Mouse (Mus musculus) MEL (cell line): Measurements from ENCODE around the gene Pde4b.

Experiments
- BHLHE40 ChIP-seq: IDR thresholded peaks from 2 replicates; pipeline ENCODE4 v1.6.1; 2012; ENCODE audit warnings: low read depth, mild to moderate bottlenecking, inconsistent platforms, low read length, improper control_type of control experiment, borderline replicate concordance
- CHD1 ChIP-seq: IDR thresholded peaks from 2 replicates; pipeline ENCODE4 v1.6.1; 2012; ENCODE audit warnings: low read depth, mild to moderate bottlenecking, inconsistent platforms, low read length, improper control_type of control experiment
- CTCF ChIP-seq, 3 experiments: IDR thresholded peaks in 2 of 3; conservative IDR thresholded peaks in 1 of 3; 2 replicates each; pipeline ENCODE4 v1.5.1; 2011 to 2012; ENCODE audit warnings: low read length in 3 of 3, low read depth in 2 of 3, mild to moderate bottlenecking in 2 of 3, improper control_type of control experiment in 1 of 3, inconsistent platforms in 1 of 3, mixed read lengths in 1 of 3, moderate library complexity in 1 of 3; ENCODE audit not compliant: control insufficient read depth in 1 of 3, insufficient read depth in 1 of 3, poor library complexity in 1 of 3, severe bottlenecking in 1 of 3
- ELF1 ChIP-seq: IDR thresholded peaks from 2 replicates; pipeline ENCODE4 v1.6.1; 2014; ENCODE audit warnings: low read depth, mild to moderate bottlenecking, inconsistent platforms, low read length, improper control_type of control experiment, moderate library complexity
- EP300 ChIP-seq, 2 experiments: IDR thresholded peaks; 2 replicates each; pipeline ENCODE4 v1.6.1; 2011; ENCODE audit warnings: improper control_type of control experiment in 2 of 2, low read length in 2 of 2, low read depth in 1 of 2, mild to moderate bottlenecking in 1 of 2
- ETS1 ChIP-seq: IDR thresholded peaks from 2 replicates; pipeline ENCODE4 v1.6.1; 2012; ENCODE audit warnings: low read depth, mild to moderate bottlenecking, inconsistent platforms, low read length, improper control_type of control experiment, moderate library complexity
- HCFC1 ChIP-seq: IDR thresholded peaks from 2 replicates; pipeline ENCODE4 v1.6.1; 2012; ENCODE audit warnings: low read depth, mild to moderate bottlenecking, inconsistent platforms, low read length, improper control_type of control experiment, moderate library complexity
- MAZ ChIP-seq: IDR thresholded peaks from 2 replicates; pipeline ENCODE4 v1.6.1; 2012; ENCODE audit warnings: low read depth, mild to moderate bottlenecking, inconsistent platforms, low read length, improper control_type of control experiment
- MXI1 ChIP-seq: IDR thresholded peaks from 2 replicates; pipeline ENCODE4 v1.6.1; 2011; ENCODE audit warnings: mild to moderate bottlenecking, low read depth, low read length, improper control_type of control experiment
- NELFE ChIP-seq: IDR thresholded peaks from 2 replicates; pipeline ENCODE4 v1.6.1; 2011; ENCODE audit warnings: low read depth, low read length, improper control_type of control experiment
- POLR2A ChIP-seq, 2 experiments: IDR thresholded peaks; 2 replicates each; pipeline ENCODE4 v1.6.1; 2011 to 2012; ENCODE audit warnings: low read length in 2 of 2, mild to moderate bottlenecking in 2 of 2, control low read depth in 1 of 2, improper control_type of control experiment in 1 of 2, low read depth in 1 of 2, moderate library complexity in 1 of 2; ENCODE audit not compliant: control insufficient read depth in 1 of 2, insufficient read depth in 1 of 2, poor library complexity in 1 of 2
- TCF12 ChIP-seq: IDR thresholded peaks from 2 replicates; pipeline ENCODE4 v1.6.1; 2014; ENCODE audit warnings: low read depth, mild to moderate bottlenecking, inconsistent platforms, low read length, improper control_type of control experiment, moderate library complexity
- ZNF384 ChIP-seq: IDR thresholded peaks from 2 replicates; pipeline ENCODE4 v1.6.1; 2012; ENCODE audit warnings: low read depth, mild to moderate bottlenecking, inconsistent platforms, low read length, improper control_type of control experiment

DNA sequence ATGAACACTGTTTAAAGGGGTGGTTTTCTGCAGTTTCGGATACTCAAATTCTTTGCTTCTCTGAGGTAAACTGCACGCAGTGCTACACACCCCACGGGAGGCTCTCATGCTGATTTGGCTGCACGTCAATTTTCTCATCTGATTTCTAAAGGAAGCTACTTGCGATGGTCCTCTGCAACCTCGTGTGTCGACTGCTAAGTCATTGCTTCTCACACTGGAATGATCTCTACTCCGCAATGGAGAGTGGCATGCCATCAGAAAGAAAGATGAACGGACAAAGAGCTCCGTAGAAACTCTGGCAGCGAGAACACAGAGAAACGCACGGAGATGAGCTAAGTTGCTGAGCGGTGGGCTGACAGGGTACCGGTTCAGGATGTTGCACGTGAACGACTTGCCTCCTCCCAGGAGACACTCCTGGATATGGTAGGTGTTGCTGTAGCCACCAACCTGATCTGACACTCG lies 334.1 kb downstream of the Pde4b start:
- TF ChIP-seq CTCF (IDR thresholded peaks at IDR 0.05 in 2 of 3, conservative IDR thresholded peaks at IDR 0.05 in 1 of 3; ENCODE audit: control insufficient read depth in 1 of 3, insufficient read depth in 1 of 3, low read depth in 2 of 3, low read length in 3 of 3, poor library complexity in 1 of 3, severe bottlenecking in 1 of 3) (no peak), EP300 (IDR thresholded peaks at IDR 0.05; ENCODE audit: low read depth in 1 of 2, low read length in 2 of 2) (no peak), NELFE (no peak), HCFC1 (no peak), BHLHE40 (no peak), POLR2A (IDR thresholded peaks at IDR 0.05; ENCODE audit: control insufficient read depth in 1 of 2, insufficient read depth in 1 of 2, low read depth in 1 of 2, low read length in 2 of 2, poor library complexity in 1 of 2) (no peak), TCF12 (no peak), ZNF384 (no peak), CHD1 (no peak), ETS1 (no peak), MAZ (no peak), MXI1 (no peak), ELF1 (no peak)
